Mouse (Mus musculus) heart, embryonic 14.5 days (tissue): ENCODE data around the gene Slc28a1. TPM values are rescaled to one million over a fixed set of nuclear protein-coding genes. Genes with fewer than 3 reads are reported as not detected.

Source experiments
- ATAC-seq: fragments of 200-750 bp; cut with Nextera tagmentation; 2 replicates; pipeline ENCODE4 v1.8.0; 2017; ENCODE audit warnings: low read depth, moderate TSS enrichment; ENCODE audit not compliant: insufficient number of reproducible peaks, insufficient read depth, low FRiP score
- H3K27ac ChIP-seq, 2 experiments: fragments of 200-500 bp in 1 of 2; fragments of 300-500 bp in 1 of 2; sonication (generic) in 1 of 2; replicated peaks in 1 of 2; 2 replicates each; pipeline ENCODE4 v1.5.1; 2012 to 2014; ENCODE audit warnings: low read depth in 2 of 2, low read length in 2 of 2, control low read depth in 1 of 2, mild to moderate bottlenecking in 1 of 2, mixed read lengths in 1 of 2; ENCODE audit not compliant: control insufficient read depth in 1 of 2, insufficient read depth in 1 of 2
- H3K27me3 ChIP-seq: fragments of 300-500 bp; sonication (generic); 2 replicates; pipeline ENCODE4 v1.6.1; 2014; ENCODE audit warnings: mild to moderate bottlenecking, low read length, control low read depth; ENCODE audit not compliant: control insufficient read depth, insufficient read depth
- H3K36me3 ChIP-seq: fragments of 300-500 bp; sonication (generic); 2 replicates; pipeline ENCODE4 v1.6.1; 2014; ENCODE audit warnings: mild to moderate bottlenecking, control low read depth, low read length, mixed read lengths; ENCODE audit not compliant: control insufficient read depth, insufficient read depth
- H3K4me1 ChIP-seq, 2 experiments: fragments of 200-500 bp in 1 of 2; fragments of 300-500 bp in 1 of 2; sonication (generic) in 1 of 2; 2 replicates each; pipeline ENCODE4 v1.6.1; 2012 to 2014; ENCODE audit warnings: low read length in 2 of 2, control low read depth in 1 of 2, mixed read lengths in 1 of 2; ENCODE audit not compliant: control insufficient read depth in 2 of 2, insufficient read depth in 2 of 2
- H3K4me2 ChIP-seq: fragments of 300-500 bp; sonication (generic); 2 replicates; pipeline ENCODE4 v1.6.1; 2014; ENCODE audit warnings: mild to moderate bottlenecking, low read length
- H3K4me3 ChIP-seq, 2 experiments: fragments of 200-500 bp in 1 of 2; fragments of 300-500 bp in 1 of 2; sonication (generic) in 1 of 2; 2 replicates each; pipeline ENCODE4 v1.5.1; 2012 to 2014; ENCODE audit warnings: low read length in 2 of 2, mild to moderate bottlenecking in 2 of 2, control low read depth in 1 of 2, low read depth in 1 of 2, moderate library complexity in 1 of 2; ENCODE audit not compliant: control insufficient read depth in 1 of 2, insufficient read depth in 1 of 2
- H3K9ac ChIP-seq: fragments of 300-500 bp; sonication (generic); 2 replicates; pipeline ENCODE4 v1.6.1; 2014; ENCODE audit warnings: mild to moderate bottlenecking, low read length
- H3K9me3 ChIP-seq: fragments of 300-500 bp; sonication (generic); 2 replicates; pipeline ENCODE4 v1.6.1; 2016; ENCODE audit warnings: low read length, control low read depth; ENCODE audit not compliant: control insufficient read depth
- WGBS: fragments of 180-500 bp; shearing (Covaris S2); extraction: QIAGEN DNeasy Blood & Tissue Kit; methylation state at CpG from one replicate; pipeline ENCODE4 v1.1.7; 2014; 5-methylcytosine and 5-hydroxymethylcytosine counted together
- polyA plus RNA-seq: library from polyadenylated mRNA; unstranded; fragments of >200 nt; fragmentation: Nextera tagmentation; extraction: Ambion mirVana; gene quantifications from 2 replicates; pipeline ENCODE4 v1.2.1, GENCODE M21; 2014

Gene Slc28a1
- polyA plus RNA-seq, 1 experiment from 2014 or later = 0.11 TPM

DNA sequence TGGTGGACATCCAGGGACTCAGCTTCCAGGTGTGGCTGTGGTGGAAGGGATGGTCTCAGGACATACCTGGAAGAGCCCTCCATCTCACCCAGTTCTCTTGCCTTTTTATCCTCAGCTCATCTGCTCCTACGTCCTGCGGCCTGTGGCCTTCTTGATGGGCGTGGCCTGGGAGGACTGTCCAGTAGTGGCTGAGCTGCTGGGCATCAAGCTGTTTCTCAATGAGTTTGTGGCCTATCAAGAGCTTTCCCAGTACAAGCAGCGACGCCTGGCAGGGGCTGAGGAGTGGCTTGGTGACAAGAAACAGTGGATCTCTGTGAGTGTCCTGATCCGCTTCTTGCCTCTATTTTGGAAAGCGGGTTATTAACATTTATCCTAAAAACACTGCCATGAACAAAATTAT, 49.8 kb downstream of the Slc28a1 start:
- Histone ChIP-seq H3K9me3 (no peaks in the 10 kb centered on the region), H3K4me1 (no peaks in the 10 kb centered on the region), H3K36me3 (no peaks in the 10 kb centered on the region), H3K27me3 (no peaks in the 10 kb centered on the region), H3K4me2 (no peak overlapping the region), H3K4me3 (no peak overlapping the region), H3K9ac (no peak overlapping the region), H3K27ac (no peak overlapping the region)
- WGBS = 61% methylated on average over 7 of the region's 7 CpGs
- no peak for ATAC-seq

DNA sequence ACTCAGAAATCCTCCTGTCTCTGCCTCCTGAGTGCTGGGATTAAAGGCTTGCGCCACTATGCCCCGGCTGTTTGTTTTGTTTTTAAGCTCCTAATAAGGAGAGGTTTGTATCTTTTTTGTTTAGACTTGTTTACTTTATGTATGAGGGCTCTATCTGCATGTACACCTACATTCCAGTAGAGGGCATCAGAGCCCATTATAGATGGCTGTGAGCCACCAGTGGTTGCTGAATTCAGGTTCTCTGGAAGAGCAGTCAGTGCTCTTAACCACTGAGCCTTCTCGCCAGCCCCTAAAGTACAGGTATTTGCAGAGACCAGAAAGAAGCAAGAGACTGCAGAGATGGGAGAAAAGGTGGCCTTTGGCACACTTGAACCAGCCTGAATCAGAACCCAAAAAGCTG, 52.5 kb downstream of the Slc28a1 start:
- no peak for ATAC-seq
- H3K9ac ChIP-seq = no peak overlapping the region
- no peaks in the 10 kb centered on the region for H3K4me1 ChIP-seq
- 29% methylated on average over 3 of the region's 3 CpGs for WGBS
- no peaks in the 10 kb centered on the region for H3K27me3 ChIP-seq
- no peak overlapping the region for H3K4me2 ChIP-seq
- H3K27ac ChIP-seq = no peak overlapping the region
- no peaks in the 10 kb centered on the region for H3K9me3 ChIP-seq
- H3K36me3 ChIP-seq = no peaks in the 10 kb centered on the region
- no peak overlapping the region for H3K4me3 ChIP-seq

DNA sequence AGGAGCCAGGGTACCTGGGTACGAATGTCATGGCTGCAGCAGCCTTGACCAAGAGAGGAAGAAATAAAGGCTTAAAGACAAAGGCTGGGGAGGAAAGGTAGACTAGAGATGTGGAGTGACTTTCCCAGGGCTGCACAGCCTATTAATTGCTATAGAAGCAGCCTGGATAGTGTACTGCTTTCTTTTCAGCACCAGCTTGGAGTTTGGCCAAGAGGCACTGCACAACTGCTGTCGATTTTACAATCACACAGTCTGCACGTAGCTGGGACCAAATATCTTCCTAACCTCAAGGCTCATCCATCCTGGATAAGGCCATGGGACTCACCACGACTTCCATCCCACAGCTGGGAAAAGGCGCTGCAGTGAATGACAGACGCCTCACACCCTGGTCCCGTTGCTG, 54.8 kb downstream of the Slc28a1 start:
- Histone ChIP-seq H3K4me3 (no peak overlapping the region), H3K27me3 (no peaks in the 10 kb centered on the region), H3K27ac (no peak overlapping the region), H3K9me3 (peaks cover 9% of the 10 kb centered on the region), H3K36me3 (no peaks in the 10 kb centered on the region), H3K9ac (no peak overlapping the region), H3K4me1 (no peaks in the 10 kb centered on the region), H3K4me2 (no peak overlapping the region)
- WGBS = 56% methylated on average over 7 of the region's 7 CpGs
- no peak for ATAC-seq

- no peak for ATAC-seq
- whole genome bisulfite sequencing = 94% methylated on average over 2 of the region's 2 CpGs
- Histone ChIP-seq H3K4me3 (no peak overlapping the region), H3K27ac (no peak overlapping the region), H3K4me2 (no peak overlapping the region), H3K9ac (no peak overlapping the region), H3K9me3 (peaks cover 9% of the 10 kb centered on the region), H3K27me3 (no peaks in the 10 kb centered on the region), H3K4me1 (no peaks in the 10 kb centered on the region), H3K36me3 (no peaks in the 10 kb centered on the region)
Measured at GRCm38 (mm10) chr7:81173931-81174330, 59.3 kb downstream of the Slc28a1 start.

DNA sequence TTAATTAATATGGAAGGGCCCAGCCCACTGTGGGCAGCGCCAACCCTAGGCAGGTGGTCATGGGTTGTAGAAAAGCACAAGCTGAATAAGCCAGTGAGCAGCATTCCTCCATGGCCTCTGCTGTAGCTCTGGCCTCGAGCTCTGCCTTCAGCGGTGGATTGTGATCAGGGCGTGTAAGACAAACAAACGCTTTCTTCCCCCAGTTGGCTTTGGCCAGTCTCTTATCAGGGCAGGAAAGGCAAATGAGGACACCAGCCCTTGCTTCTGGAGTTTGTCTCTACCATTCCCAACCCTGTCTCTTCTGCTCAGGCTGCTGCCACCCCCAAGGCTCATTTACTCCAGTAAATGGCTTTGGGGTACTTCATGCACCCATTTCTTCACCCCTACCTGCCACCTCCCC, 60.1 kb downstream of the Slc28a1 start:
- ATAC-seq = no peak
- Histone ChIP-seq H3K9ac (no peak overlapping the region), H3K27me3 (no peaks in the 10 kb centered on the region), H3K4me3 (no peak overlapping the region), H3K36me3 (no peaks in the 10 kb centered on the region), H3K27ac (no peak overlapping the region), H3K4me1 (no peaks in the 10 kb centered on the region), H3K4me2 (no peak overlapping the region), H3K9me3 (peaks cover 9% of the 10 kb centered on the region)
- 60% methylated on average over 5 of the region's 5 CpGs for WGBS

GRCm38 (mm10) chr7:81176187-81176769, 61.7 kb downstream of the Slc28a1 start:
- Histone ChIP-seq H3K36me3 (no peaks in the 10 kb centered on the region), H3K9ac (no peak overlapping the region), H3K4me1 (no peaks in the 10 kb centered on the region), H3K9me3 (peaks cover 9% of the 10 kb centered on the region), H3K4me3 (no peak overlapping the region), H3K27me3 (no peaks in the 10 kb centered on the region), H3K4me2 (no peak overlapping the region), H3K27ac (no peak overlapping the region)
- ATAC-seq = no peak
- 70% methylated on average over 5 of the region's 5 CpGs for WGBS

DNA sequence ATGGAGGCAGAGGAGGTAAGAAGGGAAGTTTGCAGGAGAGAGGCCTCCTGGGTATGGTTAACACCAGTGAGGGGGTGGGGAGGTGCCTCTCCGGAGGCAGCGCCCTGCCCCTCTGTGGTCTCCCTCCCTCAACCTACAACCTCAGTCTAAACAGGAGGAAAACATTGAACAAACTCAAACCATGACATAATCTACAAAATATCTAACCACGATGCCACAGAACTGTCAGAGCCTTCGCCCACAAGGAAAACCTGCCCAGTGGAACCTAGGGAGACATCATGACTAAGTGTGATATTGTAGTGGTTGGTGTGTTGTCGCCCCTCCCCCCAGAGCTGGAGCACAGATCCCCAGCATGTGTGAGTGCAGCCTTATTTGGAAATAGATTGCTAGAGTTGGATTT, 64.9 kb downstream of the Slc28a1 start:
- H3K4me2 ChIP-seq = no peak overlapping the region
- H3K27ac ChIP-seq = no peak overlapping the region
- H3K9me3 ChIP-seq = no peaks in the 10 kb centered on the region
- H3K27me3 ChIP-seq = no peaks in the 10 kb centered on the region
- no peak overlapping the region for H3K9ac ChIP-seq
- H3K4me3 ChIP-seq = no peak overlapping the region
- 56% methylated on average over 5 of the region's 5 CpGs for WGBS
- H3K4me1 ChIP-seq = no peaks in the 10 kb centered on the region
- no peak for ATAC-seq
- no peaks in the 10 kb centered on the region for H3K36me3 ChIP-seq

- H3K36me3 ChIP-seq = no peaks in the 10 kb centered on the region
- 0 out of 2 replicates have a peak, but pooled peaks cover 3% of the 10 kb centered on the region for H3K9me3 ChIP-seq
- H3K27me3 ChIP-seq = no peaks in the 10 kb centered on the region
- no peaks in the 10 kb centered on the region for H3K4me1 ChIP-seq
- no peak overlapping the region for H3K4me3 ChIP-seq
- 77% methylated on average over 10 of the region's 10 CpGs for WGBS
- no peak for ATAC-seq
- no peak overlapping the region for H3K27ac ChIP-seq
- H3K9ac ChIP-seq = no peak overlapping the region
- no peak overlapping the region for H3K4me2 ChIP-seq
Measured at GRCm38 (mm10) chr7:81182492-81183175, 68.0 kb downstream of the Slc28a1 start.
